ENCODE assay signal across 8 mouse cellular contexts in the genomic region with DNA sequence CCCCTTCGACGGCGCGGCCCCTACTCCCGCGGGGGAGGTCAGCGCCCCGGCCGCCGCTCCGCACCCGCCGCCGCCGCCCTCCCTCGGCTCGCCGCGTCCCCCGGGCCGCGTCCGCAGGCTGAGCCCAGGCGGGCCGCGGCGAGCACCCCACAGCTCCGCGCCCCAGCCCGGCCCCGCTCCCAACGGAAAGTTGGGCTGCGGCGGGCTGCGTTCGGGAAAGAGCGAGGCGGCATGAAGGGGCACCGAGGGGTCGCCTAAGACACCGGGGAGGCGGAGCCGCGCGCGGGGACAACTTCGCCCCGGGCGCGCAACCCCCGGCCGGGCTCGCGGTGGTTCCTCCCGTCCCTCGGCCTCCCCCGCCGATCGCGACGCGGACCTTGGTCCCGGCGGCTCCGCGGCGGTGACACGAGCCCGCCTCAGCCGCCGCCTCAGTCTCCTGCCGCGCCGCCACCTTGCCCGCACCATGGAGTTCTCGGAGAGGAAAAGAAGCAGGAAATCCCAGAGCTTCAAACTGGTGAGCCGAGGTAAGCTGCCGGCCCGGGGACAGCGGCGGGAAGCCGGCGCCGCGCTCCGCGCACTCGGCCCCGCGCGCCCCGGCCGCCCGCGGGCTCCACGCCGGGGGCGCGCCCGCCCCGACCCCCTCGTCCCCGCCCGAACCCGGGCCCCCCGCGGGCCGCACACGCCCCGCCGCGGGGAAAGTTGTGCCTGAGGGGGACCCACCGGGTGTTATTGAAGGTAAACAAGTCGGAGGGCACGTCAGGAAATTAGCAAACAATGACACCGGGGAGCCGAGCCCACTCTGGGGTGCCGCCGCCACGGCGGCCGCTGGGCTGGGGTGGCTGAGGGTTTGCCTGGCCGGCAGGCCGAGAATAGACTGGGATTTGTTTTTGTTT. TPM values are rescaled to one million over a fixed set of nuclear protein-coding genes. Genes with fewer than 3 reads are reported as not detected.
DNase-seq lines count a peak whose midpoint lies in the region; ATAC-seq and TF ChIP-seq lines count a peak whose summit lies in the region.

TSS of gene Bend7 (plus strand) at position 63 of the 893 bp plus-strand sequence.

- TF ChIP-seq POLR2A in kidney, adult 2 months (IDR thresholded peaks at IDR 0.05; ENCODE audit: low read depth, low read length) = no peak
- no peak for TF ChIP-seq POLR2A in olfactory bulb, adult 2 months (IDR thresholded peaks at IDR 0.05; ENCODE audit: insufficient read depth, low read depth, low read length)

- no peak for DNase-seq in layer of hippocampus, adult 2 months (ENCODE audit: low spot score in 2 of 2)
- DNase-seq in layer of hippocampus, adult 9-10 months (ENCODE audit: low spot score) = no peak
- DNase-seq in embryo, embryonic 10 days (ENCODE audit: low spot score) = peak; percentile 60
- peak; percentile 11 to 23 for DNase-seq in heart, adult 9 months (ENCODE audit: low spot score in 2 of 2)
- DNase-seq in kidney, adult 2 months = peak; percentile 51
- DNase-seq in yolk sac, embryonic 10.5 days (ENCODE audit: low spot score) = no peak

- 2% methylated on average over 112 of the region's 124 CpGs for WGBS in kidney, adult 2 months
- under 1% methylated on average over 108 of the region's 124 CpGs for WGBS in liver, embryonic 16.5 days (ENCODE audit: insufficient replicate concordance)
- WGBS in olfactory bulb, adult 2 months = under 1% methylated on average over 117 of the region's 124 CpGs

- TF ChIP-seq CTCF in layer of hippocampus, adult 2 months (conservative IDR thresholded peaks at IDR 0.05) = no peak
- no peak for TF ChIP-seq CTCF in kidney, adult 2 months (conservative IDR thresholded peaks at IDR 0.05; ENCODE audit: insufficient read depth, insufficient read length, low read depth, low read length)
- TF ChIP-seq CTCF in olfactory bulb, adult 2 months (IDR thresholded peaks at IDR 0.05; ENCODE audit: insufficient read depth, low read depth, low read length) = no peak

- H3K27me3 ChIP-seq in kidney, adult 2 months (replicated peaks; ENCODE audit: control insufficient read depth, insufficient read depth, low read length) = no peaks in the 10 kb centered on the region; the same call in 1 of the 2 replicates
- H3K27me3 ChIP-seq in liver, embryonic 16.5 days (ENCODE audit: control insufficient read depth, insufficient read depth, low read depth, low read length) = peaks cover 37% of the 10 kb centered on the region

- H3K4me1 ChIP-seq in kidney, adult 2 months (ENCODE audit: control insufficient read depth, insufficient read depth, low read length) = peaks cover 2% of the 10 kb centered on the region; the same call in 1 of the 2 replicates
- H3K4me1 ChIP-seq in liver, embryonic 16.5 days (ENCODE audit: control insufficient read depth, low read depth, low read length) = no peaks in the 10 kb centered on the region; the same call in 1 of the 2 replicates
- peaks cover 4% of the 10 kb centered on the region; the same call in 1 of the 2 replicates for H3K4me1 ChIP-seq in olfactory bulb, adult 2 months (ENCODE audit: control insufficient read depth, insufficient read depth, low read length)

- peak; percentile 81 for ATAC-seq in liver, embryonic 16.5 days (ENCODE audit: low read depth)

- peak within 1 kb of the TSS; percentile 59 for H3K4me2 ChIP-seq in liver, embryonic 16.5 days (ENCODE audit: low read depth, low read length)

- peak within 1 kb of the TSS; percentile 55; the same call in 1 of the 2 replicates for H3K27ac ChIP-seq in layer of hippocampus, adult 2 months
- peak within 1 kb of the TSS; percentile 82 for H3K27ac ChIP-seq in kidney, adult 2 months (ENCODE audit: insufficient read depth, low read depth, low read length)
- peak within 1 kb of the TSS; percentile 72 for H3K27ac ChIP-seq in liver, embryonic 16.5 days (ENCODE audit: low read length)
- peak within 1 kb of the TSS; percentile 50 for H3K27ac ChIP-seq in olfactory bulb, adult 2 months (ENCODE audit: insufficient read depth, low read depth, low read length)

- peak within 1 kb of the TSS; percentile 69 for H3K4me3 ChIP-seq in layer of hippocampus, adult 2 months
- H3K4me3 ChIP-seq in kidney, adult 2 months (ENCODE audit: insufficient read depth, low read depth, low read length) = peak within 1 kb of the TSS; percentile 96
- peak within 1 kb of the TSS; percentile 61 for H3K4me3 ChIP-seq in liver, embryonic 16.5 days (ENCODE audit: low read depth, low read length)
- peak within 1 kb of the TSS; percentile 96 for H3K4me3 ChIP-seq in olfactory bulb, adult 2 months (ENCODE audit: insufficient read depth, low read depth, low read length)

- H3K36me3 ChIP-seq in kidney, adult 2 months (ENCODE audit: control insufficient read depth, insufficient read depth, low read length) = no peaks in the 10 kb centered on the region
- no peaks in the 10 kb centered on the region for H3K36me3 ChIP-seq in liver, embryonic 16.5 days (ENCODE audit: control insufficient read depth, insufficient read depth)

- H3K9me3 ChIP-seq in liver, embryonic 16.5 days (replicated peaks; ENCODE audit: control insufficient read depth, low read length) = no peaks in the 10 kb centered on the region

- H3K9ac ChIP-seq in liver, embryonic 16.5 days (ENCODE audit: low read depth, low read length) = peak within 1 kb of the TSS; percentile 57

RNA-seq across cellular contexts. Expression of gene Bend7, which starts in this region (rescaled TPM):
- total RNA-seq in layer of hippocampus, adult 2 months (2021) = 1 to 10 TPM; 1.7 to 2.3 TPM
- 7.9 and 8.4 TPM in 2 replicates for polyA plus RNA-seq in kidney, adult 2 months (2012; rRNA removed)
- 1.3 and 1.9 TPM in 2 replicates for polyA plus RNA-seq in liver, embryonic 16.5 days (2015; fragmentation: Nextera tagmentation; extraction: Ambion mirVana)
- polyA plus RNA-seq in olfactory bulb, adult 2 months (2012; ENCODE audit: insufficient read depth, insufficient read length, low replicate concordance, missing spikeins) = not detected in 2 replicates

Comparison
In these comparisons a context has a peak if more than half of its experiments do, and no peak if none do; other contexts are left out.
1. DNase-seq: peak in embryo, embryonic 10 days (single experiment), heart, adult 9 months (2 of 2) and kidney, adult 2 months (single experiment); none in layer of hippocampus, adult 2 months (0 of 2), layer of hippocampus, adult 9-10 months (single experiment) and yolk sac, embryonic 10.5 days (single experiment).
2. Peak in every context shown above with its lines, with median percentiles within 50 percentile points of each other: H3K27ac ChIP-seq and H3K4me3 ChIP-seq.